Mouse (Mus musculus) liver, adult 2 months (tissue): ENCODE measurements around the gene Ubac2.

ENCODE experiments used
- CTCF ChIP-seq: fragments of 200-500 bp; IDR thresholded peaks from 2 replicates; pipeline ENCODE4 v1.5.1; 2011; ENCODE audit warnings: low read depth, low read length, control low read depth
- POLR2A ChIP-seq: fragments of 200-500 bp; IDR thresholded peaks from 2 replicates; pipeline ENCODE4 v1.6.1; 2011; ENCODE audit warnings: low read length, control low read depth; ENCODE audit not compliant: insufficient read depth; ENCODE audit errors: extremely low read depth

GRCm38 (mm10) chr14:121904754-121905153 lies 26.3 kb downstream of the Ubac2 start:
- no peak for TF ChIP-seq CTCF
- no peak for TF ChIP-seq POLR2A
